Mouse (Mus musculus) layer of hippocampus, adult 8-10 months (tissue): Measurements from ENCODE around the gene Spry1. TPM values are rescaled to one million over a fixed set of nuclear protein-coding genes. Genes with fewer than 3 reads are reported as not detected.
A peak's percentile ranks its signal among the peaks of the same experiment; 100 is the strongest.
"Not testable (repeated sequence)": the region's sequence is repeated elsewhere in the genome, so short reads cannot be mapped to it uniquely, and the experiment has no call there.

Source experiments
- DNase-seq, 2 experiments: peaks; one replicate each; pipeline ENCODE4 v3.0.0; 2022; ENCODE audit warnings: low spot score in 2 of 2
- total RNA-seq, 4 experiments: library from RNA; stranded (reverse); gene quantifications; 2 replicates each; pipeline ENCODE4 v1.2.4; 2022

Gene Spry1
- 10 to 100 TPM in 2 of 4 experiments, 1 to 10 TPM in 2; 9.0 to 13.6 (median 10.1) TPM for total RNA-seq

- DNase-seq = peak; percentile 90 to 97
Observed at GRCm38 (mm10) chr3:37639690-37640089, at the start of gene Spry1. Gene Spry1, plus strand, starts transcription at chr3:37639947.

DNA sequence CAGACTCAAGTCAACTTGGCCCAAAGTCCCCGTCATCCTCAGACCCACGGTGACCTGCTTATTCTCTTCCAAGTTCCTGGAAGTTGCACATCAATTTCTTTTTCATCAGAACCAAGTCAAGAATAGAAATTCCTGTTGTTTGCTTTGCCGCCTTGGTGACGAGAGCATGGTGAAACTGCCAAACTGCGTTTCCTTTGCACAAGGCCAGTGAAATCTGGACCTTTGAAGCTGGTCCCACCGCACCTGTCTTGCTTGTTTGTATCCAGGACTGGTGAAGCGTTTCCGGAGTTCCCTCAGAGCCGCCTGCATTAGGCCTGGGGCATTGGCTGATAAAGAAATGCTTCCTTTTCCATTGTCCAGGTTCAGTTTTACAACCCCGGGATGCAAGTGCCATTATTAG is 44.0 kb upstream of the Spry1 start:
- no peak for DNase-seq

GRCm38 (mm10) chr3:37596519-37596918 is 43.2 kb upstream of the Spry1 start:
- DNase-seq = no peak

GRCm38 (mm10) chr3:37597200-37597599 is 42.5 kb upstream of the Spry1 start:
- DNase-seq = no peak

- not testable (repeated sequence) for DNase-seq
Observed at GRCm38 (mm10) chr3:37599641-37600040, 40.1 kb upstream of the Spry1 start.

DNA sequence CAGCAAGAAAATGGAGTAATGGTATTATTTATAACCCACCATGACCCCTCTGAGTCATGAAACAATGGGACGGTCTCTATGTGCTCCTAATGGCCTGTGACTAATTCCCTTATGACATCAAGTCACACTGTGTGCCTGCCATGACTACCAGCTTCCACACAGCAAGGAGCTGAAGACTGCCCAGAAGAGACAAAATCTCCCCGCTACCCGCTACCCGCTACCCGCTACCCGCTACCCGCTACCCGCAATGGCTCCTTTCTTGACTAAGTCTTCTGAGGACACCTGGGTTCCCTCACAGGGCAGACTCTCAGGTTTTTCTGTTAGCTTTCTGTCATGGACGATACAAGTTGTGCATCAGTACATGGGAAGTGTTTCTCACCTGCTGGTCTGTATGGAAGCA is 37.4 kb upstream of the Spry1 start:
- DNase-seq = no peak

DNA sequence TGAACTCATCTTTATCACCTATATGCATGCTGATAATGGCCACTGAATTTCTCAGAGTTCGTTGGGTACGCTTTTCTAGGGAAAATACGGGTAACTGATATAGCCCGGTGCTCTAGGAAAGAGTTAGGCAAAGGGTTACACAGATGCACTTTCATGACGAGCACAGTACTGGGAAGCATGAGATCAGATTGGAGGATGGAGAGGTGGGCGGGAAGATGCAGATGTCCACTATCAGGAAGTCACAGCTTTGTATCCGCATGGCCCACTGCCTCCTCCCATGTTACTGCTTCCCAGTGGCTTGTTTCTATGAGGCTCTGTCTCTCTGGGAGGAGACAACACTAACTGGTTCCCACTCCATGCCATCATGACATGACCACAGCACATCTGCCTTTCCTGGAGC is 36.9 kb upstream of the Spry1 start:
- DNase-seq = no peak

- DNase-seq = no peak
Observed at GRCm38 (mm10) chr3:37603541-37603940, 36.2 kb upstream of the Spry1 start.

- DNase-seq = peak in 1 of 2 experiments; percentile 8
Observed at GRCm38 (mm10) chr3:37604976-37605875, 34.5 kb upstream of the Spry1 start.

GRCm38 (mm10) chr3:37605876-37606238 is 33.9 kb upstream of the Spry1 start:
- peak in 1 of 2 experiments; percentile 14 for DNase-seq

DNA sequence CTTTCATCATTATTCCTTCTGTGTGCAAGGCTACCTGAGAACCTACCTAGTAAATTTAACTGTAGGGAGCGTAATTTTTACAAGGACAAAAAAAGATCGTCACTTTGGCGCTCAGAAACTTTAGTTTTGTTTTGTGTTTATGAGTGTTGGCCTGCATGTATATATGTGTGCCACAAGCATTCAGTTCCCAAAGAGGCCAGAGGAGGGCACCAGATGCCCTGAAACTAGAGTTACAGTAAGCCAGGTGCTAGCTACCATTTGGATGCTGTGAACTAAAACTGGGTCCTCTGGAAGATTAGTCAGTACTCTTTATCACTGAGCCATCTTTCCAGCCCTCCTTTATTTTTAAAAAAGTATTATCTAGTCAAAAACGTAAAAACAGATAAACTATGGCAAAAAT is 30.8 kb upstream of the Spry1 start:
- no peak for DNase-seq

- DNase-seq = no peak
Observed at GRCm38 (mm10) chr3:37610670-37611069, 29.1 kb upstream of the Spry1 start.

DNA sequence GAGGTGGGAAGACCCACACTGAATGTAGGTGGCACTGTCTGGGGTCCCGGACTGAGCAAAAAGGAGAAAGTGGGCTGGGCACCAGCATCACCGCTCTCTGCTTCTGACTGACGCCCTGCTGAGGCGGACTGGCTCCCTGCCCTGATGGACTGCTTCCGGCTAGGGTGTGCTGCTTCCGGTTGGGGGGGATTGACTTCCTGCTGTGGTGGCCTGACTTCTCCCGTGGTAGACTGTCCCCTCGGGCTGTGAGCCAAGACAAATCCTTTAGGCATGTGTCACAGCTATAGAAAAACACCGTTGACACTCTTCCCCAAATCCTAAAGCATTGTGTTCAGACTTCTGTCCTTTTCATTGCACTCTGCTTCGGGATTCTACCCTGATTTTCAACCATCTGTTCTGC is 26.0 kb upstream of the Spry1 start:
- DNase-seq = no peak

DNA sequence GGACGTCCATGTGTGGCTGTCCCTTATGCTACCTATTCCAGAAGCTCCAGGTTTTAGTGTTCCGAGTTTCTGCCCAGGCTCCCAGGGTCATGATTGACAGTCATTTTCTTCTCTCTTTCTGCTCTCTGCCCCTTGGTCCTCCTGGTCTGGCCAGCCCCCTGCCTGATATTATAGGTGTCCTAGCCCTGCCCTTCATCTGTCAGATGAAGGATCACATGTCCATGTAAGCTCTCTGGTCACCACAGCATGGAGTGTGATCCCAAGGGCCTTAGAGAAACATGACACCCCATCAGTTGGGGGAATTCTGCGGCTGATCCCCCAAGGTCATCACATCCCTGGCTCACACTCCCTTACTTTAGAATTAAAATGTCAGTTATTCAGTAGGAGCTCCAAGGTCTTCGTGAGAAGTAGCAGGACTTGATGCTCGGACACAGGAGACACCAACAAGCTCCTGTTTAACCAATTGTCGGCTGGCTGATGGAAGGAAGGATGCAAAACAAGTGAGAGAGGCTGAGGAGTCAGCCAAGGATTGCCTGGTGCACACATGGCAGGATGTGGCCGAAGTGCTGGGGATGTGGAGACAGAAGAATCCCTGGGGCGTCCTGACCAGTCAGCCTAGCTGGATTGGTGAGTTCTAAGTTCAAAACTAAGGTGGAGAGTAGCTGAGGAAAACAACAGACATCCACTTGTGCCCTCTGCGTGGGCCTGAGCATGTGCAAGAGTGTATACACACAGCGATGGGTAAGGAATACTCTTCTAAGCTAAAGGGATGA is 24.7 kb upstream of the Spry1 start:
- no peak for DNase-seq

GRCm38 (mm10) chr3:37616586-37617547 is 22.9 kb upstream of the Spry1 start:
- DNase-seq = no peak

DNA sequence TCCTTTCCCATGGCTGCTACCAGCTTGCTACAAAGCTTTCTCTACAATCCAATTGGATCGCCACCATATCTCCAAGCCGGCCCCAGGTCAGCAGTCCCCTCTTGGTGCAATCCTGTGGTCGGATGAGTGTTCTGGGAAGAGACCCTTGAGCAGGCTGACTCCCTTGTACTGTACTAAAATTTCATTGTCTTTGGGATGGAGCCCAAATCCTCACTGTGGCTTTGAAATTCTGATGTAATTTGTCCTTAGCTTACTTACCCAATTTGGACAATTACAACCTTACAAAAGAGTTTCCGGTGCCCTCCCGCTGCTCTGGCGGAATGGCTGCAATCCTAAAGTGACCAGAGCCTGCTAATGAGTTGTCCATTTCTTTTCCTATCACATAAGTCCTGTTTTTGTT is 7.5 kb upstream of the Spry1 start:
- DNase-seq = no peak

DNA sequence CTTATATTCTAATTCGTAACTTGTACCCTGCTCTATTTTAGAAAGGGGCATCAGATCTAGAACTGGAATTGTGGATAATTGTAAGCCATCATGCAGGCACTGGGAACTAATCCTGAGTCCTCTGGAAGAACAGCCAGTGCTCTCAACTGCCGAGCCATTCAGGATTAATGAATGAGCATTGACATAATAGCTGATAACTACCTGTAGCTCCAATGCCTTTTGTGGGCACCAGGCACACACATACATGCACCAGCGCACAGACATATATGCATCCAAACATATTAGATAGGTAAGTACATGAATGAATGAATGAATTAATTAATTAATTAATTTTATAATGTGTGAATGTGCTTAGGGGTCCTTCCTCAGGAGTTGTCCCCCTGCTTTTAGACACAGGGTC is 7.0 kb upstream of the Spry1 start:
- no peak for DNase-seq

DNA sequence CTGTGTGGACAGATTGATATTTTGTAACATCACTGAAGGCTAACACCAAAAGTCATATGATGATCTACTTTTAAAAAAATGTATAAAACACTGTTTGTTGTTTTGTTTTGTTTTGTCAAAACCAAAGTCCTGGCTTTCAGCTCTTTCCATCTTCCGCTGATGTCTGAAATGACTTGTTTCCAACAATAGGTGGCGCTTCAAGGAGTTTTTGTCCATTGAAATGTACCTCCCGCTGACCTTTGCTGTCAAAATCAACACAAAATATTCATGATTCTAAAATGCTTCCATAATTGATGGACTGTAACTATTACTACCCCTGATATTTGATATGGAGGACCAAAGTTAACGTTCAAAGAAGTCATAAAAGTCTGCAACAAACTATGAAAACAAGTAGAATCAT is 5.1 kb upstream of the Spry1 start:
- no peak for DNase-seq

DNA sequence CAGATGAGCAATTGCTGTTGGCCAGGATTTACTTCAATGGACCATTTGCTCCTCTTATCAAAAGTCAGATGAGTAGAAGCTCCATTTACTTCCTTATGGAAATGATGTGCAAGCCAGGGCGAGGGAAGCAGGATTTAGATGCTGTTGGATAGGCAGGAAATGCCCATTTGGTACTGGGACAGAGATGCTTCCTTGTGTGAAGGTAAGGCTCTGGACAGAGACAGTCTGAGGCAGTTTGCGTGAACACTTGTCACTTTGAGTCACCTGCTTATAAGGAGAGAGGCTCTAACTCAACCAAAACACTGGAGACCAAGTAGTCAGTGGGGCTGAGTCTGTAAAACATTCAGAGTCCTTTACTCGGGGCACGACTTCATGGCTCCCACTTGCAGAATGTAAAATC is 2.8 kb upstream of the Spry1 start:
- no peak for DNase-seq

GRCm38 (mm10) chr3:37640162-37640721 is 495 bp downstream of the Spry1 start:
- no peak for DNase-seq

DNA sequence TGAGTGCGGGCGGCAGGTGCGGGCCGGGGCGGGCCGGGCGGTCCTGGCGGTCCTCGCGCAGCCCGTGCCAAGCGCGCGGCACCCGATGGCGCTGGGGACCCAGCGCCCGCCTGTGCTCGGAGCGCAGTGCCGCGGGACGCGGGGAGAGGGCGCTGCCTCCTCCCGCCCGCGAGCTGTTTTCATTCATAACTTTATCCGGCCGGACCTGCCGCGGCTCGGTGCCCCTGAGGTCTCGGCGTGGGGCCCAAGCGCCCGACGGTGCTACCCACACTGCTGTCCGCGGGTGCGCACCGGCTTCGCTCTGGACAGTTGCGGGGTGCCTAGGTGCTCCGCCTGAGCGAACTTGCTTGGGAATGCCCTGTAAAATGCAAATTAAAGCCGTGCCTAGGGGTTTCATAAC is 1.1 kb downstream of the Spry1 start:
- peak in 1 of 2 experiments; percentile 50 for DNase-seq
